Mouse (Mus musculus): ENCODE data around the gene Rptor. TPM values are rescaled to one million over a fixed set of nuclear protein-coding genes. Genes with fewer than 3 reads are reported as not detected.

Gene Rptor
- total RNA-seq, 2 experiments from 2014 or later, result 62.3 to 66.1 TPM

GRCm38 (mm10) chr11:119943428-119943988 lies 340.8 kb downstream of the Rptor start:
- Histone ChIP-seq H3K27ac (peak overlapping the region; percentile 99), H3K4me3 (peak overlapping the region; percentile 91)
- DNase-seq (ENCODE audit: low spot score in 2 of 2), result no peak
- TF ChIP-seq CTCF (conservative IDR thresholded peaks at IDR 0.05), result peak; percentile 32

- no peak for TF ChIP-seq CTCF (conservative IDR thresholded peaks at IDR 0.05)
- no peak for DNase-seq (ENCODE audit: low spot score in 2 of 2)
- peak overlapping the region; percentile 36; the same call in 1 of the 2 replicates for H3K27ac ChIP-seq
- H3K4me3 ChIP-seq, result peak overlapping the region; percentile 91
These were observed 342.6 kb downstream of the Rptor start for GRCm38 (mm10) chr11:119945343-119945742.

- no peak for DNase-seq (ENCODE audit: low spot score in 2 of 2)
- no peak for TF ChIP-seq CTCF (conservative IDR thresholded peaks at IDR 0.05)
- Histone ChIP-seq H3K4me3 (peak overlapping the region; percentile 20; the same call in 1 of the 2 replicates), H3K27ac (no peak overlapping the region; the same call in 1 of the 2 replicates)
These were observed 344.7 kb downstream of the Rptor start for GRCm38 (mm10) chr11:119947426-119947825.

- DNase-seq (ENCODE audit: low spot score in 2 of 2), result no peak
- Histone ChIP-seq H3K27ac (peak overlapping the region; percentile 39; the same call in 1 of the 2 replicates), H3K4me3 (peak overlapping the region; percentile 20; the same call in 1 of the 2 replicates)
- peak; percentile 34 for TF ChIP-seq CTCF (conservative IDR thresholded peaks at IDR 0.05)
These were observed 345.2 kb downstream of the Rptor start for GRCm38 (mm10) chr11:119947897-119948296.

- Histone ChIP-seq H3K27ac (peak overlapping the region; percentile 39; the same call in 1 of the 2 replicates), H3K4me3 (no peak overlapping the region; the same call in 1 of the 2 replicates)
- TF ChIP-seq CTCF (conservative IDR thresholded peaks at IDR 0.05), result no peak
- DNase-seq (ENCODE audit: low spot score in 2 of 2), result no peak
These were observed 345.6 kb downstream of the Rptor start for GRCm38 (mm10) chr11:119948305-119948704.

- no peak overlapping the region for H3K4me3 ChIP-seq
- H3K27ac ChIP-seq, result peak overlapping the region; percentile 39; the same call in 1 of the 2 replicates
- TF ChIP-seq CTCF (conservative IDR thresholded peaks at IDR 0.05), result no peak
- no peak for DNase-seq (ENCODE audit: low spot score in 2 of 2)
These were observed 346.1 kb downstream of the Rptor start for GRCm38 (mm10) chr11:119948803-119949202.

Other genes starting within 250 kb of the Rptor start
- gene Sgsh, start 247.4 kb upstream of the Rptor start, total RNA-seq (2021), result 1 to 10 TPM; 5.0 to 6.3 TPM
- 1 to 10 TPM; 4.9 to 6.7 TPM for gene Slc26a11, start 247.3 kb upstream of the Rptor start, total RNA-seq (2021)
- 1 to 10 TPM; 3.1 to 4.1 TPM for gene Rnf213, start 209.8 kb upstream of the Rptor start, total RNA-seq (2021)
- 10 to 100 TPM; 35.8 to 35.9 TPM for gene Endov, start 111.6 kb upstream of the Rptor start, total RNA-seq (2021)
- gene Nptx1, start 55.2 kb upstream of the Rptor start, total RNA-seq (2021), result 100 to 1,000 TPM; 475 to 499 TPM

Data from layer of hippocampus, adult 2 months (tissue).